Mouse (Mus musculus) MEL (cell line): ENCODE data around the gene Il27.

ENCODE experiments used
- MAX ChIP-seq: IDR thresholded peaks from 2 replicates; pipeline ENCODE4 v1.6.1; 2011; ENCODE audit warnings: low read length, improper control_type of control experiment
- TCF12 ChIP-seq: IDR thresholded peaks from 2 replicates; pipeline ENCODE4 v1.6.1; 2014; ENCODE audit warnings: low read depth, mild to moderate bottlenecking, inconsistent platforms, low read length, improper control_type of control experiment, moderate library complexity

- TF ChIP-seq MAX (no peak), TCF12 (no peak)
These were observed 1.1 kb upstream of the Il27 start for GRCm38 (mm10) chr7:126595890-126596289.
